Mouse (Mus musculus) forebrain, embryonic 15.5 days (tissue): ENCODE measurements at regions not wholly inside any gene's neighbourhood (a gene's known extent, or its start where the extent isn't known, plus 50 kb on each side); places are given as distances from the start of the nearest gene placed in this dataset.

Experiments
- ATAC-seq: fragments of 200-750 bp; cut with Nextera tagmentation; replicated peaks from 2 replicates; pipeline ENCODE4 v1.8.0; 2017; ENCODE audit warnings: mild to moderate bottlenecking, moderate TSS enrichment, moderate library complexity
- H3K27ac ChIP-seq: fragments of 300-500 bp; sonication (generic); replicated peaks from 2 replicates; pipeline ENCODE4 v1.5.1; 2015; ENCODE audit warnings: mild to moderate bottlenecking, inconsistent platforms
- H3K27me3 ChIP-seq: fragments of 300-500 bp; sonication (generic); 2 replicates; pipeline ENCODE4 v1.6.1; 2015; ENCODE audit warnings: inconsistent platforms
- H3K36me3 ChIP-seq: fragments of 300-500 bp; sonication (generic); 2 replicates; pipeline ENCODE4 v1.6.1; 2015; ENCODE audit warnings: mild to moderate bottlenecking, inconsistent platforms
- H3K4me1 ChIP-seq: fragments of 300-500 bp; sonication (generic); 2 replicates; pipeline ENCODE4 v1.6.1; 2015; ENCODE audit warnings: inconsistent platforms
- H3K4me2 ChIP-seq: fragments of 300-500 bp; sonication (generic); replicated peaks from 2 replicates; pipeline ENCODE4 v1.6.1; 2015; ENCODE audit warnings: mild to moderate bottlenecking, inconsistent platforms
- H3K4me3 ChIP-seq: fragments of 300-500 bp; sonication (generic); 2 replicates; pipeline ENCODE4 v1.5.1; 2015; ENCODE audit warnings: mild to moderate bottlenecking, inconsistent platforms
- H3K9ac ChIP-seq: fragments of 300-500 bp; sonication (generic); replicated peaks from 2 replicates; pipeline ENCODE4 v1.6.1; 2015; ENCODE audit warnings: mild to moderate bottlenecking, inconsistent platforms
- H3K9me3 ChIP-seq: fragments of 300-500 bp; sonication (generic); 2 replicates; pipeline ENCODE4 v1.6.1; 2016; ENCODE audit warnings: inconsistent platforms
- WGBS: fragments of 180-500 bp; shearing (Covaris S2); methylation state at CpG from one replicate; pipeline ENCODE4 v1.1.7; 2015; ENCODE audit warnings: mixed read lengths; 5-methylcytosine and 5-hydroxymethylcytosine counted together

DNA sequence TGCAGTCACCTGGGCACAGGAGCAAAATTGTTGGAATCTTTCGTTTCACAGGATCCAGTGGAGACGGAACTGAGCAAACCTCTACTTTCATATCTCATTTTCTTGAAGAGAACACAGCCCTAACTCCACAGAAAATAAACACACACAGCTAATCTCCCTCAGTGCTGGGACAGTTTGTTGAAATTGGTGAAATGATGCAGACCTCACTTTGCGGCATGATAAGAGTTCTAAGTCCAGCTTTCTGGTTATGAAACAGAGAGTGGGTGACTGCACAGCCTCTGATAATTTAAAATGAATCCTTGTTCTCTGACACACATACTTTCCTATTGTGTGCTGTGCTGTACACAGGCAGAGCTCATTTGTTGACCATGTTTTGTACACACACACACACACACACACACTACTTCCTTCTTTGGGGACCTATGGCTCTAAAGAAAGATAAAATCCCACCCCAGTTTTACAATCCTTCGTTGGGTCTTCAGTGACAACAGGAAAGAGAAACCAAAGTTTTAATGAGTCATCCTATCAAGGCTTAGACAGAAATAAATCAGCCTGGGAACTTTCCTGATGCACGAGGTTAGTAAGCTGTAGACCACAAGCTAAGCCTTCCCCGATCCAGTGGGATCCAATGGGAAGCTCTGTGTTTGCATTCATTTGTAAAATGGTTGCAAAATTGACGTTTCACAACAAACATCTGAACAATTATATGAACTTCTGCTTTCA, 125.3 kb upstream of the Tbx20 start:
- Histone ChIP-seq H3K4me1 (no peaks in the 10 kb centered on the region), H3K4me3 (no peak overlapping the region), H3K36me3 (no peaks in the 10 kb centered on the region), H3K4me2 (no peak overlapping the region), H3K27me3 (no peaks in the 10 kb centered on the region), H3K9me3 (no peaks in the 10 kb centered on the region), H3K27ac (no peak overlapping the region), H3K9ac (no peak overlapping the region)
- ATAC-seq, result no peak
- 87% methylated on average over 7 of the region's 7 CpGs for WGBS

DNA sequence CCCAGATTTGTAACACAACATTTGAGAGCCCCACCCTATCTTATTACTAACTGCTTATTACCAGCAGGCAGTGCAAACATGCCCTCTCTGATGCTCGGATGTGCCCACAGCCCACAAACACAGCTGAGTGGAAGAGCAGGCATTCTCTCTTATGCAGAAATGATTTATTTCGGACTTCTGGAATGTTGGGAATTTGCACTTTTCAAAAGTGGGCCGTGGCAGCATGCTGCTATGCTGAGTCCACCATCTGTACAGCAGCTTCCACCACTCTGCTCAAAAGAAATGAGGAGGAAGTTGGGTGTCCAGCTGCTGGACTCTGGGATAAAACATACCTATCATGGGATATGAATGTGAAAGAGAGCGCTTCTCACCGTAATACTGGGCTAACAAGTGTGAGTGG, 129.6 kb upstream of the Tbx20 start:
- no peak for ATAC-seq
- Histone ChIP-seq H3K4me3 (no peak overlapping the region), H3K9me3 (no peaks in the 10 kb centered on the region), H3K27me3 (no peaks in the 10 kb centered on the region), H3K9ac (no peak overlapping the region), H3K27ac (no peak overlapping the region), H3K4me1 (peaks cover 2% of the 10 kb centered on the region; the same call in 1 of the 2 replicates), H3K4me2 (no peak overlapping the region), H3K36me3 (no peaks in the 10 kb centered on the region)
- WGBS, result 74% methylated on average over 5 of the region's 5 CpGs

DNA sequence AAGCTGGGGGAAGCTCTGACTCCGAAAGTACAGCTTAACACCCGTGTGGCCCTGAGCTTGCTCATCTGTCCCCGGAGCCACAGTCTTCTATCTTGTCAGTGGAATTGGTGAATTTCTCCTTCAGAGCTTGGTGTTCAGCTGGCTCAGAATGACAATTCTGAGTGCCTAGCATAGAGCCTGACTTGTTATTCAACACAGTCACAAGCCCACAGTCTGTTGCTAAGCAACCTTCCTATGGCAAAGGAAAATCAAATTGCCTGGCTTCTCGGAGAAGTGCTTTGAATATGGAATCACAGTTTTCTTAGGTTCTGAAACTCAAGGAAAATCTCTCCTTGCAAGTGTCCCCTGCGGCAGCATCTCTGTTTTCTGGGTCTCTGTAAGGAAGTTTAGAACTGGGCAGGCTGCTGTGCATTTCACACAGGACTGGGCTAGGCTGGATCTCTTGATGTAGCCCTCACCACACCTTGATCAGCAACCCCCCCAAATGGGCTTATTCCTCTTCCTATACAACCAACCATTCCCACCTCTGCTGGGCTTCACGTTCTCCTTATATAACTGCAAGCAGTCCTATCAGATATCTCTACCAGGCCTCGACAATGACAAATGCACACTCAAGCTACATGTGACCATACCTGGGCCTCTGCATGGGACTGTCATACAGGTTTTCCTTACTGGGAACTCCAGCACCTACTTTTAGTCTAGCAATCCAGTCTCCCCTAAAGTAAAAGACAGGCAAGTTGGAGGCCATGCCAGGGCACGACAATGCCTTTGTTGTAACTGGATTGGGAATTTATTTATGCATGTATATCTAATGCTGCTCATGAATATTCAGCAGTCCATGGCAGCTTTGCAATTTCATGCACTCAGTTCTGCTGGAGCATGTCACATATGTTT, 135.2 kb upstream of the Tbx20 start:
- Histone ChIP-seq H3K9ac (no peak overlapping the region), H3K4me3 (no peak overlapping the region), H3K27ac (0 out of 2 replicates have a peak overlapping the region, but pooled peaks have one; percentile 32), H3K27me3 (no peaks in the 10 kb centered on the region), H3K4me2 (no peak overlapping the region), H3K9me3 (no peaks in the 10 kb centered on the region), H3K36me3 (no peaks in the 10 kb centered on the region), H3K4me1 (peaks cover 15% of the 10 kb centered on the region)
- WGBS, result 43% methylated on average over 8 of the region's 8 CpGs
- ATAC-seq, result peak; percentile 82

DNA sequence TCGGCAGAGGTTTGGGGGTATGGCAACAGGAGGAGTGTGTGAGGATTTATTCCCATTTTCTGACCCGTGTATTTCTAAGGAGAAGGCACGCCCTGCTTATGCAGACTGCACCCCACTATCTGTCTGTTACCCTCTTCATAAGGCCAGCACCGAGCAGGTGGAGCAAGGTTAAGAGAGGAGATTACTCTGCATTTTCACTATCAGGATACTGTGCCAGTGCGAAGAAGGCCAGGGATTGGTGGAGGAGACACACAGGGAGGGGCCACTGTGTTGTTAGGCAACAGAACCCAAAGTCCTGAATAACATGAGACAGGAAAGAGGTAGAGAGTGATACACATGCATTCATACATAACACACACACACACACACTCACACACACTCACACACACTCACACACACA, 136.6 kb upstream of the Tbx20 start:
- ATAC-seq, result peak; percentile 39; the same call in 1 of the 2 replicates

DNA sequence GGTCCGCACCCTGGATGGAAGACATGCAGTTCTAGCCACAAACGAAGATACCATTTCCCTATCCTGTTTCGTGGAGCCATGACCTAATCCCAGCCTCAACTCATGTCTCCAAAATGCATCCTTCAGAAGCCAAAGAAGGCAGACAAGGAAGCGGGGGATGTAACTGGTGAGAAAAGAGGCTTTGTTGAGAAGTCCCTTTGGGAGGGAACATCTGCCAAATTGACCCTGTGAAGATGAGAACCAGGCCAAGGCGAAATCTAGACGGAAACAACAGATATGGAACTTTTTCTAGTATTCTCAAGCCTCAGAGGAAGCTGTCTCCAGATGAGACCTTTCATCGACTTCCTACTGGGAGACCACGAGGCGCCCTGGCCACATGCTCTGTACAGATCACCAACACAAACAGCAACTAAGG, 145.9 kb upstream of the Tbx20 start:
- Histone ChIP-seq H3K36me3 (no peaks in the 10 kb centered on the region), H3K4me2 (no peak overlapping the region), H3K27me3 (no peaks in the 10 kb centered on the region), H3K9me3 (no peaks in the 10 kb centered on the region), H3K4me3 (no peak overlapping the region), H3K4me1 (no peaks in the 10 kb centered on the region), H3K27ac (no peak overlapping the region), H3K9ac (no peak overlapping the region)
- no peak for ATAC-seq
- WGBS, result 93% methylated on average over 9 of the region's 9 CpGs

More for the DNA sequence above, 136.6 kb upstream of the Tbx20 start:
- WGBS, result 68% methylated on average over 5 of the region's 5 CpGs
- Histone ChIP-seq H3K36me3 (no peaks in the 10 kb centered on the region), H3K27ac (no peak overlapping the region), H3K9me3 (no peaks in the 10 kb centered on the region), H3K27me3 (no peaks in the 10 kb centered on the region), H3K4me1 (peaks cover 15% of the 10 kb centered on the region), H3K4me2 (no peak overlapping the region), H3K4me3 (no peak overlapping the region), H3K9ac (no peak overlapping the region)

DNA sequence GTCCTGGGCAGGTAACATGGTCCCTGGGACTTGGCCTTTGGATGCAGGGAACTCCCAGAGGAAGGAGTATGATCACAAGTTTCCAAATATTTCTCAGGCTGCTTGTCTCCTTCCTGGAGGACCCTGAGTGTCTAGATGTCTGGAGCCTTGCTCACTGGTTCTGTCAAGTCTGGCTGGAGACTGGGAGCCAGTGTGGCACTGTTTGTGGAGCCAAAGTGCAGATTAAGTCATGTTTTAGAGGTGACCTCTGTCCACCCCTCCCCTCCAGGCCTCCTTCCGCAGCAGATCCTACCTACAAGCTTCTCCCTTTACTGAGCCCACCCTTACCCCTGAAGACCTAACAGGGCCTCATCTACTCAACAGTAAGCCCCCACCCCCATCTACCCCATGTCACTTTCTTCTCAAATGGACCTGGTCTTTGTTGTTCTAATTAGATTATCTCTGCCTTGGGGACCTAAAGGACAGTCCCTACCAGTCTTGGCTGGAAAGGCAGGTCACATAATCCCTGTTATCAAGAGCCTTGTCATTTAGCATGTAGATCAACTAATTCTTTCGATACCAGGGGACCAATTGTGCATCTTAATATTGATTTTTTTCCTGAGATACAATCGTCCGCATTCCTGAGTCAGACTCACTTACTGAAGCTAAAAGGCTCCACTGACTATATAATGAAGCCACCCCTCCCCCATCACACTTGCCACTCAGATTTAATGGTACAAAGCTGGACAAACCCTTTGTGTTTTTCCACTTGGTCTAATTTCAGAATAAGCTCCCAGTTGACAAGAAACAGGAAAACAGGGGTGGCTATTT, 148.2 kb upstream of the Tbx20 start:
- Histone ChIP-seq H3K9me3 (no peaks in the 10 kb centered on the region), H3K27ac (no peak overlapping the region), H3K27me3 (no peaks in the 10 kb centered on the region), H3K4me3 (no peak overlapping the region), H3K4me2 (no peak overlapping the region), H3K9ac (no peak overlapping the region), H3K4me1 (no peaks in the 10 kb centered on the region), H3K36me3 (no peaks in the 10 kb centered on the region)
- WGBS, result 43% methylated on average over 4 of the region's 4 CpGs
- ATAC-seq, result no peak

DNA sequence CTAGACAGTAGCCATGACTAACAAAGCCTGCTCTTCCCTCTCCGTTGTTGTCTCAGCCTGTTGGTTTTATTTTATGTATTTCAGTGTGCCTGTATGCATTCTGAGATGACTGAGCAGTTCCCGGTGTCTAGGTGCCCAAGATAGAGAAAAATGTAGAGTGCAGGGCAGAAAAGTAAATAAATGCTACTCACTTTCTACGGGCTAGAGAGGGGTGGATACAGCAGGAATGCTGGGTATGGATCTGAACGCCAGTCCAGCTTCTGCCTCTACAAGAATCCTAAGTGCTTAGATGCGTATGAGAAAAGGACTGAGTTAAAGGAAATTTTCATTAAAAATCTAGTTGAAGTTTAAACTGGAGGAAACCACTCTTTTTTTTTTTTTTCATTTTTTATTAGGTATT, 149.4 kb upstream of the Tbx20 start:
- Histone ChIP-seq H3K36me3 (no peaks in the 10 kb centered on the region), H3K4me3 (no peak overlapping the region), H3K4me2 (no peak overlapping the region), H3K9me3 (no peaks in the 10 kb centered on the region), H3K4me1 (no peaks in the 10 kb centered on the region), H3K27ac (no peak overlapping the region), H3K27me3 (no peaks in the 10 kb centered on the region), H3K9ac (no peak overlapping the region)
- ATAC-seq, result no peak
- WGBS, result 97% methylated on average over 5 of the region's 5 CpGs

DNA sequence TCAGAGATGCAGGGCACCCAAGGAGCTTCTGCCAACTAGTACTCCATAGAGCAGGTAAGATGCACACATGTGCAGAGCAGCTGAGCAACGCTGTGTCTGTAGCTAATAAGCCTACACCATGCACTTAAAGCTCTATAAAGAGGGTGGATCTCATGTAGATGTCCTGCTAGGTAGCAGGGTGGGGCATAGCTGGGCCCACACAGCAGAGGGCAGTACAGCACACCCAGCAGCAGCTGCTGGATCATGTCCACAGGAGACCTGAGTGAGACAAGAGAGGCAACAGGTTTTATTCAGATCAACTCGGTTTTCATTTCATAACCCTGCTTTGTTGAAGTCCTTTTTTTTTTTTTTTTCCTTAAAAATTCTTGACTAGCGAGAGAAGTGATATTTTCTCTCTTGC, 151.5 kb upstream of the Gm10181 start:
- H3K4me2 ChIP-seq, result no peak overlapping the region
- H3K27ac ChIP-seq, result no peak overlapping the region
- ATAC-seq, result no peak
- 64% methylated on average over 3 of the region's 3 CpGs for WGBS
- H3K36me3 ChIP-seq, result no peaks in the 10 kb centered on the region
- no peaks in the 10 kb centered on the region for H3K27me3 ChIP-seq
- no peak overlapping the region for H3K4me3 ChIP-seq
- H3K4me1 ChIP-seq, result no peaks in the 10 kb centered on the region
- no peak overlapping the region for H3K9ac ChIP-seq
- no peaks in the 10 kb centered on the region for H3K9me3 ChIP-seq

DNA sequence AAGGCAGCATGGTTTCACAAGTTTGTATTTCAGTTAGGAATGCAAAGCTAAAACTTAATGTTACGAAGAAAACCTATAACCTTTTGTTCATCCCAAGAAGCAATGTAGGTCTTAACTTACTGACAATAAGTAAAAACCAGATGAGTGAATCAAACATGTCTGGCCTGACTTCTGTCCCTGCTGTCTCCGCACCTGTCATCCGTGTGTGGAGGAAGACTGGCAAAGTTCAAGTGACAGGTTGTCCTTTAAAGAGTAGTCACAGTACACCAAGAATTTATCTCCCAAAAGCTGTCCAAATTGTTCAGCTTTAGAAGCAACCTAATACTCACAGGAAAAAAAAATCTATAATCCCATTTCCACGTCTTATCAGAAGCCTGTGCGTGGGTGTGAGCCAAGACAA, 146.3 kb upstream of the Gm10181 start:
- Histone ChIP-seq H3K9me3 (no peaks in the 10 kb centered on the region), H3K4me2 (no peak overlapping the region), H3K27ac (no peak overlapping the region), H3K4me1 (no peaks in the 10 kb centered on the region), H3K27me3 (no peaks in the 10 kb centered on the region), H3K4me3 (no peak overlapping the region), H3K36me3 (no peaks in the 10 kb centered on the region), H3K9ac (no peak overlapping the region)
- ATAC-seq, result no peak
- 94% methylated on average over 5 of the region's 5 CpGs for WGBS

DNA sequence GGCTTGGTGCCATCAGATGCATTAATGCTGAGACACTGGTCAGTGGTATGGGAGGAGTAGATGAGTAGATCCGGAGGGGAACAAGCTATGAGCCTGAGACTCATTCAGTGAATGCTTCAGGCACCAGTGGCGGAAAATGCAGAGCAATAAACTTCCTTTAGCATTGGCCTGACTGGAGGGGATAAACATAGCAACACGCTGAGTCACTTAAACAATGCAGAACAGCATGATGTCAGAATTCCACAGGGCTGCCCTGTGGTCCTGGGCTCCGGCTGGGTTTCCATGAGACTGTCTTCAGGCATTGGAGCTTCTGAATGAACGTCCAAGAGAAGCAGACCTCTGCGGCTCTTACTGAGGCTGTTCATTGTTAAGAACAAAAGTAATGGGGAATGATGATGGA, 145.4 kb upstream of the Gm10181 start:
- no peak overlapping the region for H3K4me3 ChIP-seq
- no peak overlapping the region for H3K9ac ChIP-seq
- H3K4me2 ChIP-seq, result no peak overlapping the region
- no peaks in the 10 kb centered on the region for H3K4me1 ChIP-seq
- H3K27ac ChIP-seq, result no peak overlapping the region
- 16% methylated on average over 6 of the region's 6 CpGs for WGBS
- H3K36me3 ChIP-seq, result no peaks in the 10 kb centered on the region
- no peak for ATAC-seq
- no peaks in the 10 kb centered on the region for H3K9me3 ChIP-seq
- H3K27me3 ChIP-seq, result no peaks in the 10 kb centered on the region

DNA sequence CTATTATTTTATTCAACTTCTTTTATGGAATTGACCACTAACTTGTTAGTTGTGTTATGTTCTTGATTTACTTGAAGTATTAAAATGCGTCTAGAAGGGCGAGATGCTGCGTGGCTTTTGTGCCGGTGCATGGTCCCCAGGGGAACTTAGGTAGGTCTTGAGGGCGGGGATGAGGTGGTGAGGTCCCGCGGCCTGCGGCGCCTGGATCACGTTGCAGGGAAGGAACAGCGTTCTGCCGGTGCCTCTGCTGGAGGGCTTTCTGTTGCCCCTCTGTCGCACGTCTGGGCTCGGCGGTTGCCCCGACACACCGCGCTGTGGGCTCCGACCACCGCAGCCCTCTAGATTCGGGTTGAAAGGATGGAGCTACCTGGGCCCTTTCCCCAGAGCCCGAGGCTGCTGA, 136.7 kb upstream of the Gm10181 start:
- Histone ChIP-seq H3K27ac (no peak overlapping the region), H3K27me3 (no peaks in the 10 kb centered on the region), H3K4me2 (no peak overlapping the region), H3K4me1 (no peaks in the 10 kb centered on the region), H3K36me3 (no peaks in the 10 kb centered on the region), H3K9me3 (no peaks in the 10 kb centered on the region), H3K4me3 (no peak overlapping the region), H3K9ac (no peak overlapping the region)
- no peak for ATAC-seq
- WGBS, result 43% methylated on average over 23 of the region's 23 CpGs

DNA sequence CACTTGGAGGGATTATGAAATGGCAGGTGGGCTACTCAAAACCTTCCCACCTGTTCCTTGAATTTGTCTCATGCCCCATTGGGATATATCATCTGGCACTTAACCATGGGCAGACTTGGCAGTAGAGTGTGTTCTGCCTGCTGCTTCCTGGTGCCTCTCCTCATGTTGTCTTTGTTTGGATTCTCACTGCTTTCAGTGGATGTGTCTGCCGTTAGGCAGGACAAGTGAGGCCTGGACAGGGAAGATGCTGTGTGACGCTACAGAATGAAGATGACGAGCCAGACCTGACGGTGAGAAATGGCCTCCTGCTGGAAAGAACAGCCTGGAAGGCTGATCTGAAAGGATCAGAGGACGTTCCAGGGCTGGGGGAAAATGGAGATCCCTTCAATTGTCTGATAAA, 133.6 kb upstream of the Gm10181 start:
- no peak overlapping the region for H3K9ac ChIP-seq
- H3K4me2 ChIP-seq, result no peak overlapping the region
- 63% methylated on average over 5 of the region's 5 CpGs for WGBS
- no peaks in the 10 kb centered on the region for H3K27me3 ChIP-seq
- no peaks in the 10 kb centered on the region for H3K36me3 ChIP-seq
- no peaks in the 10 kb centered on the region for H3K9me3 ChIP-seq
- no peaks in the 10 kb centered on the region for H3K4me1 ChIP-seq
- H3K4me3 ChIP-seq, result no peak overlapping the region
- H3K27ac ChIP-seq, result no peak overlapping the region
- ATAC-seq, result no peak
